Mouse (Mus musculus) megakaryocyte-erythroid progenitor cell, adult 5-6 weeks (primary cell): ENCODE data around the gene Scd4. TPM values are rescaled to one million over a fixed set of nuclear protein-coding genes. Genes with fewer than 3 reads are reported as not detected.
A peak's percentile ranks its signal among the peaks of the same experiment; 100 is the strongest.

Experiments
- ATAC-seq: replicated peaks from 2 replicates; pipeline ENCODE4 v1.8.0; 2016; ENCODE audit warnings: mild to moderate bottlenecking, inconsistent platforms; ENCODE audit not compliant: severe bottlenecking, poor library complexity, low FRiP score, low TSS enrichment
- total RNA-seq, 2 experiments: library from RNA; stranded (forward) in 1 of 2; stranded (reverse) in 1 of 2; fragments of 200-1000, 215-1000 nt in 1 of 2; fragments of >200 nt in 1 of 2; fragmentation: Nextera tagmentation in 1 of 2; gene quantifications; 2 replicates each; pipeline ENCODE4 v1.2.3; 2014 to 2017

Scd4 gene
- total RNA-seq, 2 experiments from 2014 or later: 2.1 TPM; not detected in 1

- peak; percentile 90 for ATAC-seq
Observed at GRCm38 (mm10) chr19:44394972-44395371, 62.1 kb downstream of the Scd4 start.

Other genes with a start within 250 kb of the Scd4 start
- 51.8 and 62.3 TPM in 2 replicates for gene Chuk, start 225.6 kb upstream of the Scd4 start, total RNA-seq (2014; fragmentation: Nextera tagmentation)
- 66.0 and 75.8 TPM in 2 replicates for gene Chuk, start 225.6 kb upstream of the Scd4 start, total RNA-seq (2017)
- 52.6 and 56.0 TPM in 2 replicates for gene Cwf19l1, start 197.2 kb upstream of the Scd4 start, total RNA-seq (2014; fragmentation: Nextera tagmentation)
- gene Cwf19l1, start 197.2 kb upstream of the Scd4 start, total RNA-seq (2017): 37.2 and 68.7 TPM in 2 replicates
- 65.5 and 75.1 TPM in 2 replicates for gene Bloc1s2, start 186.6 kb upstream of the Scd4 start, total RNA-seq (2014; fragmentation: Nextera tagmentation)
- 33.0 and 53.6 TPM in 2 replicates for gene Bloc1s2, start 186.6 kb upstream of the Scd4 start, total RNA-seq (2017)
- gene Pkd2l1, start 140.7 kb upstream of the Scd4 start, total RNA-seq (2014; fragmentation: Nextera tagmentation): 0.04 TPM in 1 of 2 replicates, not detected in the other
- gene Pkd2l1, start 140.7 kb upstream of the Scd4 start, total RNA-seq (2017): not detected in 2 replicates
- gene Scd3, start 129.8 kb upstream of the Scd4 start, total RNA-seq (2014; fragmentation: Nextera tagmentation): not detected in 2 replicates
- gene Scd3, start 129.8 kb upstream of the Scd4 start, total RNA-seq (2017): not detected in 2 replicates
- gene Scd2, start 39.4 kb upstream of the Scd4 start, total RNA-seq (2014; fragmentation: Nextera tagmentation): 56.2 and 62.2 TPM in 2 replicates
- gene Scd2, start 39.4 kb upstream of the Scd4 start, total RNA-seq (2017): 71.9 and 90.7 TPM in 2 replicates
- gene Scd1, start 74.8 kb downstream of the Scd4 start, total RNA-seq (2014; fragmentation: Nextera tagmentation): 14.0 and 16.2 TPM in 2 replicates
- 4.3 and 18.8 TPM in 2 replicates for gene Scd1, start 74.8 kb downstream of the Scd4 start, total RNA-seq (2017)
- gene Wnt8b, start 160.4 kb downstream of the Scd4 start, total RNA-seq (2014; fragmentation: Nextera tagmentation): not detected in 2 replicates
- gene Wnt8b, start 160.4 kb downstream of the Scd4 start, total RNA-seq (2017): not detected in 2 replicates
- 0.47 and 1.7 TPM in 2 replicates for gene Sec31b, start 212.8 kb downstream of the Scd4 start, total RNA-seq (2014; fragmentation: Nextera tagmentation)
- 0.23 and 0.61 TPM in 2 replicates for gene Sec31b, start 212.8 kb downstream of the Scd4 start, total RNA-seq (2017)
- gene Gm20538, start 219.7 kb downstream of the Scd4 start, total RNA-seq (2014; fragmentation: Nextera tagmentation): not detected in 2 replicates
- not detected in 2 replicates for gene Gm20538, start 219.7 kb downstream of the Scd4 start, total RNA-seq (2017)
- 485 and 490 TPM in 2 replicates for gene Ndufb8, start 222.3 kb downstream of the Scd4 start, total RNA-seq (2014; fragmentation: Nextera tagmentation)
- gene Ndufb8, start 222.3 kb downstream of the Scd4 start, total RNA-seq (2017): 262 and 339 TPM in 2 replicates
- 14.2 and 18.4 TPM in 2 replicates for gene Hif1an, start 229.8 kb downstream of the Scd4 start, total RNA-seq (2014; fragmentation: Nextera tagmentation)
- gene Hif1an, start 229.8 kb downstream of the Scd4 start, total RNA-seq (2017): 5.2 and 15.2 TPM in 2 replicates